Mouse (Mus musculus) liver, embryonic 16.5 days (tissue): ENCODE data around the gene Olfr1415. TPM values are rescaled to one million over a fixed set of nuclear protein-coding genes. Genes with fewer than 3 reads are reported as not detected.

ENCODE experiments used
- ATAC-seq: fragments of 200-750 bp; cut with Nextera tagmentation; 2 replicates; pipeline ENCODE4 v1.8.0; 2017; ENCODE audit warnings: low read depth, mild to moderate bottlenecking, moderate number of reproducible peaks, moderate library complexity
- H3K27ac ChIP-seq: fragments of 300-500 bp; sonication (generic); 2 replicates; pipeline ENCODE4 v1.5.1; 2014; ENCODE audit warnings: mild to moderate bottlenecking, low read length
- H3K27me3 ChIP-seq: fragments of 300-500 bp; sonication (generic); 2 replicates; pipeline ENCODE4 v1.6.1; 2014; ENCODE audit warnings: low read depth, low read length, mixed read lengths; ENCODE audit not compliant: control insufficient read depth, insufficient read depth
- H3K36me3 ChIP-seq: fragments of 300-500 bp; sonication (generic); 2 replicates; pipeline ENCODE4 v1.6.1; 2014; ENCODE audit warnings: mild to moderate bottlenecking; ENCODE audit not compliant: control insufficient read depth, insufficient read depth
- H3K4me1 ChIP-seq: fragments of 300-500 bp; sonication (generic); 2 replicates; pipeline ENCODE4 v1.6.1; 2014; ENCODE audit warnings: low read depth, low read length, mixed read lengths; ENCODE audit not compliant: control insufficient read depth
- H3K4me2 ChIP-seq: fragments of 300-500 bp; sonication (generic); 2 replicates; pipeline ENCODE4 v1.6.1; 2014; ENCODE audit warnings: low read depth, low read length, mixed read lengths
- H3K4me3 ChIP-seq: fragments of 300-500 bp; sonication (generic); 2 replicates; pipeline ENCODE4 v1.5.1; 2014; ENCODE audit warnings: low read depth, mild to moderate bottlenecking, low read length
- H3K9ac ChIP-seq: fragments of 300-500 bp; sonication (generic); 2 replicates; pipeline ENCODE4 v1.6.1; 2014; ENCODE audit warnings: low read depth, low read length
- H3K9me3 ChIP-seq: fragments of 300-500 bp; sonication (generic); replicated peaks from 2 replicates; pipeline ENCODE4 v1.6.1; 2016; ENCODE audit warnings: low read length; ENCODE audit not compliant: control insufficient read depth
- WGBS: fragments of 180-500 bp; shearing (Covaris S2); extraction: QIAGEN DNeasy Blood & Tissue Kit; methylation state at CpG from one replicate; pipeline ENCODE4 v1.1.7; 2014; ENCODE audit not compliant: insufficient replicate concordance; 5-methylcytosine and 5-hydroxymethylcytosine counted together
- microRNA-seq: library from miRNA; unstranded; fragments of <30 nt; microRNA quantifications from one replicate; pipeline ENCODE4, GENCODE M21; 2016
- polyA plus RNA-seq: library from polyadenylated mRNA; unstranded; fragments of >200 nt; fragmentation: Nextera tagmentation; extraction: Ambion mirVana; gene quantifications from 2 replicates; pipeline ENCODE4 v1.2.1, GENCODE M21; 2015

Olfr1415 gene
- polyA plus RNA-seq, 1 experiment from 2014 or later = not detected

DNA sequence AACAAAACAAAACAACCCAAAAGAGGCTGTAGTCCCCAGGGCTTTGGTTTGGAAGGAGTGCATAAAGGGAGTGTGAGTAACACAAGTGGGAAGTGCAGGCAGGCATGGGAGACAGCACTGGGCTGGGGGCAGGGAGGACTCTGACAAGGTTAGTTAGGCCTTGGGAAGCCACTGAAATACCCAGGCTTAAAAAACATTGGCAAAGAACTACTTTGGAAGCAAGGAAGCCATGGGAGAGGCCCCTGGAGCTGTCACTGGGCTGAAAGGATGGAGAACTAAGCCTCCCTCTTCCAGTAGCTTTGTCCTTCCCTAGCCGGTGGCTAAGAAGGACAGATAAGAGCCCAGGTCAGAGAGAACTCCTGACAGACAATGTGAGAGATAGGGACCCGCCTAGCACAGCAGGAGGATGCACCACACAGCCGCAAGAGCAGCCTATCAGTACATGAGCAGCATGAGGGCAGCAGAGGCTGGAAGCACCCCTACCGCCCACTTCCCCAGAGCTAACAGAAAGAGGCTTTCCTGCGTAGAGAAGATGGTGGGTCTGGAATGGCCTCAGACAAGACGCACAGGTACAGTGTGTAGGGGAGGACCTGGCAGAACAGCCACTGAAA lies 54.3 kb downstream of the Olfr1415 start:
- H3K9ac ChIP-seq = no peak overlapping the region
- no peaks in the 10 kb centered on the region for H3K9me3 ChIP-seq
- no peak overlapping the region for H3K27ac ChIP-seq
- 28% methylated on average over 6 of the region's 6 CpGs for WGBS
- peak; percentile 89 for ATAC-seq
- H3K4me1 ChIP-seq = peaks cover 3% of the 10 kb centered on the region
- no peaks in the 10 kb centered on the region for H3K27me3 ChIP-seq
- H3K4me3 ChIP-seq = no peak overlapping the region
- H3K36me3 ChIP-seq = peaks cover 7% of the 10 kb centered on the region
- H3K4me2 ChIP-seq = no peak overlapping the region

DNA sequence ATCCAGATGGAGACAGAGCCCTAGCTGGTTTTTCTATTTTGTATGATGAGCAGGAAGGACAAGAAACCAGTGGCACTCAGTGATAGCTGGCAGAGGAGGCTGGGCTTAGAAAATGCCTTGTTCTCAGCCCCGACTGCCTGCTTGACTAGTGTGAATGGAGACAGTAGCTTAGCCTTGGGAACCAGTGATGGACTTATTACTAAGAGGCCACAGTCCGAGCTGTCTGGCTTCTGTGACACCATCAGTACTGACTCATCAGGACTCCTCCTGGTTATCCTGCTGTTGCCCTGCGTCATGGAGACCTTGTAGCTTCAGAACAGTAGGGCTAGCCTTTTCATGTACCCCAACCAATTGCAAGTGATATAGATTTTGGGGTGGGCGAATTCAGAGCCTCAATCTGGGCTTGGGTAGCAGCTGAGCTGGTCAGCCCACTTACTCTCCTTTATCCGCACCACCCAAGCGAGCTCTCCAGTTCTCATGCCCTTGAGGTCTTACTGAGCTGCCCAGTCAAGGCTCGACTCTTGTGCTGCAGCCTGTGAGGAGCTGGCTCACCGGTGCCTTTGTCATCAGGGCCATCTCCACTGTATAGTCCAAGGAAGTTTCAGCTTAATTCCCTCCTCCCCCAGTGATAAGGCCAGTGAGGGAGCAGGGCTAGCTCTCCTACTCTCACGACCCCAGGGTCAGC lies 55.7 kb downstream of the Olfr1415 start:
- H3K4me2 ChIP-seq = no peak overlapping the region
- H3K9ac ChIP-seq = no peak overlapping the region
- peaks cover 3% of the 10 kb centered on the region for H3K4me1 ChIP-seq
- H3K4me3 ChIP-seq = no peak overlapping the region
- no peaks in the 10 kb centered on the region for H3K9me3 ChIP-seq
- ATAC-seq = no peak
- H3K36me3 ChIP-seq = peaks cover 7% of the 10 kb centered on the region
- H3K27me3 ChIP-seq = no peaks in the 10 kb centered on the region
- 75% methylated on average over 9 of the region's 9 CpGs for WGBS
- no peak overlapping the region for H3K27ac ChIP-seq

Small RNAs within 50 kb of the gene (microRNA-seq; reads per million reads assigned to microRNA genes)
- 2.5 reads per million, percentile 4 among the genes with 10 or more reads in this experiment for gene Mir6900

Other genes starting within 250 kb of the Olfr1415 start
- 137 and 143 TPM in 2 replicates for gene Ndufa10, start 22.2 kb downstream of the Olfr1415 start, polyA plus RNA-seq
- gene Olfr1416, start 11.0 kb downstream of the Olfr1415 start, polyA plus RNA-seq = not detected in 2 replicates
- not detected in 2 replicates for gene Olfr1414, start 22.6 kb upstream of the Olfr1415 start, polyA plus RNA-seq
- not detected in 2 replicates for gene Olfr1413, start 75.2 kb upstream of the Olfr1415 start, polyA plus RNA-seq
- not detected in 2 replicates for gene Olfr1412, start 89.7 kb upstream of the Olfr1415 start, polyA plus RNA-seq
- gene Olfr1411, start 98.3 kb upstream of the Olfr1415 start, polyA plus RNA-seq = not detected in 2 replicates
- gene Olfr1410, start 109.7 kb upstream of the Olfr1415 start, polyA plus RNA-seq = not detected in 2 replicates
- not detected in 2 replicates for gene Olfr12, start 121.7 kb upstream of the Olfr1415 start, polyA plus RNA-seq
- 161 and 179 TPM in 2 replicates for gene Cops9, start 145.9 kb upstream of the Olfr1415 start, polyA plus RNA-seq
- gene Otos, start 152.7 kb upstream of the Olfr1415 start, polyA plus RNA-seq = 0.06 TPM in 1 of 2 replicates, not detected in the other